Mouse (Mus musculus) layer of hippocampus, postnatal 25 days (tissue): Measurements from ENCODE around the gene Rpl21. TPM values are rescaled to one million over a fixed set of nuclear protein-coding genes. Genes with fewer than 3 reads are reported as not detected.

Experiments used
- DNase-seq, 2 experiments: peaks; one replicate each; pipeline ENCODE4 v3.0.0; 2022; ENCODE audit warnings: mixed read lengths in 2 of 2, low spot score in 1 of 2; ENCODE audit errors: extremely low spot score in 1 of 2
- total RNA-seq, 2 experiments: library from RNA; stranded (reverse); gene quantifications; 2 replicates each; pipeline ENCODE4 v1.2.3; 2021

Gene Rpl21
- total RNA-seq, 2 experiments from 2014 or later: 191 to 202 TPM

- DNase-seq: no peak
These were observed 288 bp upstream of the Rpl21 start for GRCm38 (mm10) chr5:146832435-146832768.

- no peak for DNase-seq
These were observed 1.0 kb downstream of the Rpl21 start for GRCm38 (mm10) chr5:146833673-146834201.

GRCm38 (mm10) chr5:146834959-146835358 lies 2.3 kb downstream of the Rpl21 start:
- no peak for DNase-seq

- no peak for DNase-seq
These were observed 5.5 kb downstream of the Rpl21 start for GRCm38 (mm10) chr5:146837967-146838720.

GRCm38 (mm10) chr5:146838836-146839648 lies 6.4 kb downstream of the Rpl21 start:
- no peak for DNase-seq

GRCm38 (mm10) chr5:146839760-146840159 lies 7.1 kb downstream of the Rpl21 start:
- no peak for DNase-seq

GRCm38 (mm10) chr5:146840422-146840821 lies 7.7 kb downstream of the Rpl21 start:
- DNase-seq: no peak

- no peak for DNase-seq
These were observed 8.6 kb downstream of the Rpl21 start for GRCm38 (mm10) chr5:146841301-146841700.

GRCm38 (mm10) chr5:146841996-146842395 lies 9.3 kb downstream of the Rpl21 start:
- DNase-seq: no peak

- DNase-seq: no peak
These were observed 11.7 kb downstream of the Rpl21 start for GRCm38 (mm10) chr5:146844301-146844941.

- peak; percentile 62 to 63 for DNase-seq
These were observed 12.3 kb downstream of the Rpl21 start, which contains the start of gene Rasl11a for GRCm38 (mm10) chr5:146844945-146845365. TSS of gene Rasl11a (plus strand) at chr5:146845071.

GRCm38 (mm10) chr5:146846489-146846888 lies 13.8 kb downstream of the Rpl21 start:
- DNase-seq: no peak

- no peak for DNase-seq
These were observed 16.4 kb downstream of the Rpl21 start for GRCm38 (mm10) chr5:146848936-146849582.

GRCm38 (mm10) chr5:146856106-146856505 lies 23.4 kb downstream of the Rpl21 start:
- DNase-seq: no peak

GRCm38 (mm10) chr5:146857620-146858019 lies 24.9 kb downstream of the Rpl21 start:
- no peak for DNase-seq

GRCm38 (mm10) chr5:146858772-146859171 lies 26.1 kb downstream of the Rpl21 start:
- DNase-seq: no peak

- DNase-seq: no peak
These were observed 26.6 kb downstream of the Rpl21 start for GRCm38 (mm10) chr5:146859246-146859645.

GRCm38 (mm10) chr5:146860222-146860998 lies 27.7 kb downstream of the Rpl21 start:
- no peak for DNase-seq

- no peak for DNase-seq
These were observed 28.9 kb downstream of the Rpl21 start for GRCm38 (mm10) chr5:146861588-146861987.

- DNase-seq: no peak
These were observed 32.8 kb downstream of the Rpl21 start for GRCm38 (mm10) chr5:146865511-146865910.
